ENCODE assay signal across 9 mouse cellular contexts in the genomic region with DNA sequence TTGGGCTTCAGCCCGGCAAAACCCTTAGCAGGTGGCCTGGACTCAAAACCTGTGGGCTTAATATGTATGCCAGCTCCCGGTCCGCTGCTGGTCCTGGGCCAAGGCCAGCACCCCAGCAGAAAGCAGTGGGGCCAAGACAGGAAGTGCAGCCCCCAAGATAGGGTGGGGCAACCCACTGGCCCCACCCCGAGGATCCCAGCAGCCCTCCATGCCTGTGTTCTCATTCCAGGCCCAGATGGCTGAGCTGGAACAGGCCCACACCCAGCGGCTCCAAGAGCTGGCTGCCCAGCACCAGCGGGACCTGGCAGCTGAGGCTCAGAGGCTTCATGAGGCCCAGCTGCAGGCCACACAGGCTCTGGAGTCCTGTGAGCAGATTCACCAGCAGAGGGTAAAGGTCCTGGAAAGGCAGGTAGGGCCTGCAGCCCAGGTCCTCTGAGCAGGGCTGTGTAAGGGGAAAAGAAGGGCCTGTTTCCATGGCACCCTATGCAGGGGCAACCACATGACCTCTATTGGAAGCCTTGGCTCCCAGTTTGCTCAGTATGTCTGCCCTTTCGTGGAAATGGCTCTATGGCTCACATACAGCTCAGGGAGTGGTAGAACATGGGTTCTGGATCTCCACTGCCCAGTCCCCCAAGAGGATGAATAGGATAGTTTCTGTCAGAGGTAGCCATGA. TPM values are rescaled to one million over a fixed set of nuclear protein-coding genes. Genes with fewer than 3 reads are reported as not detected.
DNase-seq lines count a peak whose midpoint lies in the region; ATAC-seq and TF ChIP-seq lines count a peak whose summit lies in the region.
"Had no signal": no experiment of that assay in that cellular context is flagged by ENCODE, and none has a peak within 500 bp of the region (broad histone marks: within the 10 kb centered on the region; RNA-seq: fewer than 3 reads in every experiment).

No protein-coding gene starts in this region.

- H3K27ac ChIP-seq in midbrain, embryonic 13.5 days, result no peak overlapping the region
- H3K27ac ChIP-seq in midbrain, embryonic 15.5 days, result no peak overlapping the region
- H3K27ac ChIP-seq in cerebellum, adult 2 months (ENCODE audit: insufficient read depth, low read length), result no peak overlapping the region
- H3K27ac ChIP-seq in stomach, postnatal 0 days (replicated peaks), result no peak overlapping the region
- H3K27ac ChIP-seq in heart, embryonic 11.5 days (ENCODE audit: low read depth, low read length), result no peak overlapping the region

- peaks cover 6% of the 10 kb centered on the region for H3K27me3 ChIP-seq in midbrain, embryonic 13.5 days
- no peaks in the 10 kb centered on the region for H3K27me3 ChIP-seq in midbrain, embryonic 15.5 days (replicated peaks)
- no peaks in the 10 kb centered on the region for H3K27me3 ChIP-seq in cerebellum, adult 2 months (ENCODE audit: control insufficient read depth, insufficient read depth, low read length)
- no peaks in the 10 kb centered on the region for H3K27me3 ChIP-seq in stomach, postnatal 0 days (ENCODE audit: control insufficient read depth, insufficient read depth, low read length)
- peaks cover 21% of the 10 kb centered on the region for H3K27me3 ChIP-seq in heart, embryonic 11.5 days (ENCODE audit: control insufficient read depth, insufficient read depth, low read length)

- H3K4me2 ChIP-seq in midbrain, embryonic 13.5 days (replicated peaks), result no peak overlapping the region
- H3K4me2 ChIP-seq in midbrain, embryonic 15.5 days, result no peak overlapping the region
- no peak overlapping the region for H3K4me2 ChIP-seq in stomach, postnatal 0 days (replicated peaks; ENCODE audit: low read depth)
- no peak overlapping the region for H3K4me2 ChIP-seq in heart, embryonic 11.5 days

- peaks cover 11% of the 10 kb centered on the region; the same call in 1 of the 2 replicates for H3K4me1 ChIP-seq in midbrain, embryonic 13.5 days (replicated peaks)
- H3K4me1 ChIP-seq in midbrain, embryonic 15.5 days, result peaks cover 7% of the 10 kb centered on the region; the same call in 1 of the 2 replicates
- peaks cover 21% of the 10 kb centered on the region for H3K4me1 ChIP-seq in cerebellum, adult 2 months (ENCODE audit: control insufficient read depth, insufficient read depth, low read length)
- no peaks in the 10 kb centered on the region for H3K4me1 ChIP-seq in stomach, postnatal 0 days (replicated peaks; ENCODE audit: control insufficient read depth, insufficient read depth)
- no peaks in the 10 kb centered on the region for H3K4me1 ChIP-seq in heart, embryonic 11.5 days (ENCODE audit: control insufficient read depth, insufficient read depth, low read length)

- H3K36me3 ChIP-seq in midbrain, embryonic 13.5 days, result no peaks in the 10 kb centered on the region
- H3K36me3 ChIP-seq in midbrain, embryonic 15.5 days (replicated peaks), result no peaks in the 10 kb centered on the region
- H3K36me3 ChIP-seq in stomach, postnatal 0 days (ENCODE audit: control insufficient read depth, insufficient read depth, low read length), result no peaks in the 10 kb centered on the region
- no peaks in the 10 kb centered on the region for H3K36me3 ChIP-seq in heart, embryonic 11.5 days (ENCODE audit: control insufficient read depth, insufficient read depth, low read length)

- no peak overlapping the region for H3K4me3 ChIP-seq in midbrain, embryonic 13.5 days (replicated peaks)
- no peak overlapping the region for H3K4me3 ChIP-seq in midbrain, embryonic 15.5 days
- no peak overlapping the region for H3K4me3 ChIP-seq in cerebellum, adult 2 months (replicated peaks; ENCODE audit: insufficient read depth, low read depth, low read length)
- H3K4me3 ChIP-seq in stomach, postnatal 0 days (ENCODE audit: low read depth, low read length), result no peak overlapping the region
- no peak overlapping the region for H3K4me3 ChIP-seq in heart, embryonic 11.5 days (ENCODE audit: low read depth, low read length)

- TF ChIP-seq CTCF in cerebellum, adult 2 months (IDR thresholded peaks at IDR 0.05; ENCODE audit: borderline replicate concordance, insufficient read depth, low read depth, low read length), result no peak
- TF ChIP-seq CTCF in stomach, postnatal 0 days (IDR thresholded peaks at IDR 0.05; ENCODE audit: low read depth), result no peak

- DNase-seq in cerebellum, adult 2 months, result peak; percentile 52 to 59
- peak; percentile 71 for DNase-seq in gastrocnemius, postnatal 25 days
- DNase-seq in stomach, postnatal 0 days (ENCODE audit: low spot score), result no peak
- DNase-seq in kidney, postnatal 25 days, result no peak
- DNase-seq: kidney, adult 2 months had no signal

- no peak for TF ChIP-seq POLR2A in cerebellum, adult 2 months (IDR thresholded peaks at IDR 0.05; ENCODE audit: borderline replicate concordance, insufficient read depth, low read length)

- no peak for TF ChIP-seq EP300 in stomach, postnatal 0 days (optimal IDR thresholded peaks at IDR 0.05)

- ATAC-seq in midbrain, embryonic 13.5 days, result peak; percentile 34; the same call in 1 of the 2 replicates
- ATAC-seq in midbrain, embryonic 15.5 days (replicated peaks), result no peak; the same call in 1 of the 2 replicates
- peak; percentile 11; the same call in 1 of the 2 replicates for ATAC-seq in stomach, postnatal 0 days (ENCODE audit: low FRiP score, low TSS enrichment)
- ATAC-seq in heart, embryonic 11.5 days (replicated peaks; ENCODE audit: insufficient number of reproducible peaks, low FRiP score, low TSS enrichment), result no peak
- ATAC-seq: activated CD4-positive, CD25-positive, alpha-beta regulatory T cell, adult 4 months had no signal

- H3K9ac ChIP-seq in midbrain, embryonic 13.5 days (replicated peaks), result no peak overlapping the region
- H3K9ac ChIP-seq in midbrain, embryonic 15.5 days, result no peak overlapping the region
- 0 out of 2 replicates have a peak overlapping the region, but pooled peaks have one; percentile 31 for H3K9ac ChIP-seq in stomach, postnatal 0 days (ENCODE audit: low read length)
- H3K9ac ChIP-seq in heart, embryonic 11.5 days (ENCODE audit: low read depth, low read length), result no peak overlapping the region

- 70% methylated on average over 7 of the region's 7 CpGs for WGBS in midbrain, embryonic 13.5 days
- WGBS in midbrain, embryonic 15.5 days, result 68% methylated on average over 7 of the region's 7 CpGs
- 15% methylated on average over 7 of the region's 7 CpGs for WGBS in cerebellum, adult 2 months
- WGBS in stomach, postnatal 0 days, result 61% methylated on average over 7 of the region's 7 CpGs
- 75% methylated on average over 7 of the region's 7 CpGs for WGBS in heart, embryonic 11.5 days (ENCODE audit: insufficient replicate concordance)

- H3K9me3 ChIP-seq in midbrain, embryonic 13.5 days, result no peaks in the 10 kb centered on the region
- no peaks in the 10 kb centered on the region for H3K9me3 ChIP-seq in midbrain, embryonic 15.5 days
- H3K9me3 ChIP-seq in stomach, postnatal 0 days (ENCODE audit: control insufficient read depth, low read length), result no peaks in the 10 kb centered on the region
- no peaks in the 10 kb centered on the region for H3K9me3 ChIP-seq in heart, embryonic 11.5 days (replicated peaks; ENCODE audit: control insufficient read depth, low read length)

RNA-seq across cellular contexts. Expression of a gene that starts 8.2 kb away (rescaled TPM):
- polyA plus RNA-seq in midbrain, embryonic 13.5 days (2015; fragmentation: Nextera tagmentation; extraction: Ambion mirVana), result 5.8 and 6.7 TPM in 2 replicates
- 8.7 and 12.5 TPM in 2 replicates for polyA plus RNA-seq in midbrain, embryonic 15.5 days (2015; fragmentation: Nextera tagmentation; extraction: Ambion mirVana)
- 18.5 and 20.6 TPM in 2 replicates for polyA plus RNA-seq in cerebellum, adult 2 months (2012; rRNA removed)
- total RNA-seq in gastrocnemius, postnatal 25 days (2021), result 1 to 10 TPM; 4.6 to 8.0 TPM
- 1.4 and 1.5 TPM in 2 replicates for polyA plus RNA-seq in stomach, postnatal 0 days (2015; fragmentation: Nextera tagmentation; extraction: Ambion mirVana)
- polyA plus RNA-seq in heart, embryonic 11.5 days (2014; fragmentation: Nextera tagmentation; extraction: Ambion mirVana), result 3.0 and 3.4 TPM in 2 replicates

RNA-seq across cellular contexts. Expression of a gene that starts 58.9 kb away (rescaled TPM):
- 0.12 and 0.24 TPM in 2 replicates for polyA plus RNA-seq in midbrain, embryonic 13.5 days (2015; fragmentation: Nextera tagmentation; extraction: Ambion mirVana)
- polyA plus RNA-seq in midbrain, embryonic 15.5 days (2015; fragmentation: Nextera tagmentation; extraction: Ambion mirVana), result 0.52 and 0.54 TPM in 2 replicates
- polyA plus RNA-seq in cerebellum, adult 2 months (2012; rRNA removed), result 0.28 and 0.54 TPM in 2 replicates
- not detected for total RNA-seq in gastrocnemius, postnatal 25 days (2021)
- polyA plus RNA-seq in stomach, postnatal 0 days (2015; fragmentation: Nextera tagmentation; extraction: Ambion mirVana), result 0.04 and 0.06 TPM in 2 replicates
- polyA plus RNA-seq in heart, embryonic 11.5 days (2014; fragmentation: Nextera tagmentation; extraction: Ambion mirVana), result 0.10 and 0.24 TPM in 2 replicates
- polyA plus RNA-seq: activated CD4-positive, CD25-positive, alpha-beta regulatory T cell, adult 4 months had no signal

Comparison
In these comparisons a context has a peak if more than half of its experiments do, and no peak if none do; other contexts are left out.
1. ATAC-seq: peak in midbrain, embryonic 13.5 days (single experiment) and stomach, postnatal 0 days (single experiment); none in midbrain, embryonic 15.5 days (single experiment) and heart, embryonic 11.5 days (single experiment).
2. DNase-seq: peak in cerebellum, adult 2 months (2 of 2) and gastrocnemius, postnatal 25 days (single experiment); none in stomach, postnatal 0 days (single experiment) and kidney, postnatal 25 days (0 of 2).